Mouse (Mus musculus) kidney, embryonic 16.5 days (tissue): ENCODE data around the gene Crtac1. TPM values are rescaled to one million over a fixed set of nuclear protein-coding genes. Genes with fewer than 3 reads are reported as not detected.

Experiments
- ATAC-seq: fragments of 200-750 bp; cut with Nextera tagmentation; 2 replicates; pipeline ENCODE4 v1.8.0; 2017; ENCODE audit warnings: moderate TSS enrichment; ENCODE audit not compliant: low FRiP score, low TSS enrichment
- H3K27ac ChIP-seq: fragments of 300-500 bp; sonication (generic); 2 replicates; pipeline ENCODE4 v1.5.1; 2014; ENCODE audit warnings: low read length
- H3K27me3 ChIP-seq: fragments of 300-500 bp; sonication (generic); 2 replicates; pipeline ENCODE4 v1.6.1; 2014; ENCODE audit warnings: low read length, control low read depth, mixed read lengths; ENCODE audit not compliant: insufficient read depth
- H3K36me3 ChIP-seq: fragments of 300-500 bp; sonication (generic); 2 replicates; pipeline ENCODE4 v1.6.1; 2014; ENCODE audit warnings: low read length, control low read depth, mixed read lengths; ENCODE audit not compliant: insufficient read depth
- H3K4me1 ChIP-seq: fragments of 300-500 bp; sonication (generic); 2 replicates; pipeline ENCODE4 v1.6.1; 2014; ENCODE audit warnings: low read length, control low read depth, mixed read lengths; ENCODE audit not compliant: insufficient read depth
- H3K4me2 ChIP-seq: fragments of 300-500 bp; sonication (generic); replicated peaks from 2 replicates; pipeline ENCODE4 v1.6.1; 2014; ENCODE audit warnings: low read depth, low read length
- H3K4me3 ChIP-seq: fragments of 300-500 bp; sonication (generic); 2 replicates; pipeline ENCODE4 v1.5.1; 2014; ENCODE audit warnings: mild to moderate bottlenecking, low read length
- H3K9ac ChIP-seq: fragments of 300-500 bp; sonication (generic); replicated peaks from 2 replicates; pipeline ENCODE4 v1.6.1; 2014; ENCODE audit warnings: low read length
- H3K9me3 ChIP-seq: fragments of 300-500 bp; sonication (generic); 2 replicates; pipeline ENCODE4 v1.6.1; 2016; ENCODE audit warnings: low read length, control low read depth
- WGBS: fragments of 180-500 bp; shearing (Covaris S2); extraction: QIAGEN DNeasy Blood & Tissue Kit; methylation state at CpG from one replicate; pipeline ENCODE4 v1.1.7; 2014; 5-methylcytosine and 5-hydroxymethylcytosine counted together
- polyA plus RNA-seq: library from polyadenylated mRNA; unstranded; fragments of >200 nt; fragmentation: Nextera tagmentation; extraction: Ambion mirVana; gene quantifications from 2 replicates; pipeline ENCODE4 v1.2.1, GENCODE M21; 2015

Crtac1 gene
- polyA plus RNA-seq, 1 experiment from 2014 or later: 6.0 TPM

DNA sequence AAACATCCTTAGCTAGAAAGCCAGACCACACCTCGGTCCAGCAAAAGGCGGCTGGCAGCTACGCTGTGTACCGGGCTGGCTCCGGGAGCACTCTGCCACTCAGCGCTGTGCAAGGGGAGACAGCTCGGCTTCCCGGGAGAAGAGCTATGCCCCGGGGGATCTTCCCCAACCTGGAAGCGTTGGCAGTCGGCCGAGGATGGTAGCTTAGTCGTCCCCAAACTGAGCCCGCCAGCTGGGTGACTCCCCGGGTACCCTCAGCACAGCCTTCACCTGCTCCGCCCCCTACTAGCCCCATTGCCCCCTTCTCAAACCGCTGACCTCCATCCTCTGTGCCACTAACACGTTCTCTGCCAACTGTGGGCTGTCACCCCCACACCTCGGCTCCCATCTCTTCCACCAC is 602 bp downstream of the Crtac1 start:
- Histone ChIP-seq H3K4me3 (peak overlapping the region; percentile 61), H3K9me3 (no peaks in the 10 kb centered on the region), H3K4me2 (peak overlapping the region; percentile 96), H3K4me1 (peaks cover 12% of the 10 kb centered on the region), H3K9ac (0 out of 2 replicates have a peak overlapping the region, but pooled peaks have one; percentile 44), H3K27ac (no peak overlapping the region), H3K36me3 (no peaks in the 10 kb centered on the region), H3K27me3 (peaks cover 65% of the 10 kb centered on the region)
- 0% methylated on average over 19 of the region's 19 CpGs for WGBS
- ATAC-seq: 0 out of 2 replicates have a peak, but pooled peaks have one; percentile 6

DNA sequence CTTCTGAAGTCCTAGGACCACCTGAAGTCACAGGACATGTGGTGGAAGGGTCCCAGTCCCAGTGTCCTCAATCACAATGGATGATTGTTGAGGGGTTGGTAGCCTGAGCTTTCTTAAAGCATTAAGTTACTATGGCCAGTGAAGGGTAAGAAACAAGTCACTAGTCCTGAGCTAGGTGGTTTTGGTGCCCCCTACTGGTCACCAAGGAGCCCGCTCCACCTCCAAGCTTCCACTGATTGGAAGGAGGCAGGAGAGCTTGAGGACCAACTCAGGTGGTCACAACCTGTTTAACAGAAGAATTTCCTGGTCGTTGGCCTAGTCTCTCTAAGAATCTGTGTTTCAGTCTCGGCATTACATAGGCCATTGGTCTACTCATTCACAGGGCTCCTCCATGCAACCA is 2.2 kb downstream of the Crtac1 start:
- H3K4me1 ChIP-seq: peaks cover 12% of the 10 kb centered on the region
- no peak overlapping the region for H3K9ac ChIP-seq
- no peak overlapping the region for H3K4me3 ChIP-seq
- WGBS: 18% methylated on average over 3 of the region's 3 CpGs
- no peak for ATAC-seq
- H3K4me2 ChIP-seq: no peak overlapping the region
- peaks cover 52% of the 10 kb centered on the region for H3K27me3 ChIP-seq
- H3K9me3 ChIP-seq: no peaks in the 10 kb centered on the region
- H3K36me3 ChIP-seq: no peaks in the 10 kb centered on the region
- H3K27ac ChIP-seq: no peak overlapping the region

DNA sequence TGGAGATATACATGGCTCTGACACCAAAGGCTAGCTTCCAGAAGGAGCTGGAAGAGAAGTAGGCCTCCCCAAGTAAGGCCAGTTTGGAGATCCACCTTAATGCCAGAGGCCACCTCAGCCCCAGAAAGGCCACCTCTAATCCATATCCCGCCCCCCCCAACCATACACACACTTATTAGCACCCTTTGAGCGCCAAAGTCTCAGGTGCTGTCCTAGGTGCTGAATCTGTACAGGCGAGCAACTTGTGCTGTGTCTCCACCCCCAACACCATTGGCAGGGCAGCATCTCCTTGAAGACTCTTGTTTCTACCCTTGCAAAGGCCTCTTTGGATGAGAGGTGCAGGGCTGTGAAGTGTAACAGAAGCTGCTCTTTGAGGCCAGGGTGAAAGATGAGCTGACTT is 6.4 kb downstream of the Crtac1 start:
- H3K36me3 ChIP-seq: no peaks in the 10 kb centered on the region
- ATAC-seq: no peak
- 2% methylated on average over 3 of the region's 3 CpGs for WGBS
- no peak overlapping the region for H3K9ac ChIP-seq
- H3K9me3 ChIP-seq: no peaks in the 10 kb centered on the region
- H3K27me3 ChIP-seq: peaks cover 13% of the 10 kb centered on the region; the same call in 1 of the 2 replicates
- H3K4me3 ChIP-seq: no peak overlapping the region
- H3K4me2 ChIP-seq: no peak overlapping the region
- H3K27ac ChIP-seq: no peak overlapping the region
- no peaks in the 10 kb centered on the region for H3K4me1 ChIP-seq

DNA sequence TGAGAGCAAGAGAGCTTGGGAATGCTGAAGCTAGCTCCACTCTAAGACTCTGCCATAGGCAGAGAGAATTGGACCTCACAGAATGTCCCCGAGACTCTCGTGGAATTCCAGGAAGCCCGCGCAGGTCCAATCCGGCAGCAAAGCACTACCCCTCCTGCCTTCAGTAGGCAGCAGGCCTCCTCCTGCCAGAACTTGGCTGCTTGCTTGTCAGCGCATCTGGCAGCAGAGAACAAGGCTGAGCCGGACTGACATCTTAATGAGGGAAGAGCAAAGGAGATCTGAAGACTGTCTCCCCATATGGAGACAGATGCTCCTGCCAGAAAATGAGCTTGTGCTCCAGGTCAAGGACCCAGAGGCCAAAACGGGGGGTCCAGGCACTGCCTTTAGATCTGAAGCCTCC is 16.5 kb downstream of the Crtac1 start:
- Histone ChIP-seq H3K4me1 (no peaks in the 10 kb centered on the region), H3K27ac (no peak overlapping the region), H3K36me3 (no peaks in the 10 kb centered on the region), H3K27me3 (0 out of 2 replicates have a peak, but pooled peaks cover under 1% of the 10 kb centered on the region), H3K9ac (no peak overlapping the region), H3K4me2 (no peak overlapping the region), H3K4me3 (no peak overlapping the region), H3K9me3 (no peaks in the 10 kb centered on the region)
- no peak for ATAC-seq
- WGBS: 70% methylated on average over 8 of the region's 8 CpGs

DNA sequence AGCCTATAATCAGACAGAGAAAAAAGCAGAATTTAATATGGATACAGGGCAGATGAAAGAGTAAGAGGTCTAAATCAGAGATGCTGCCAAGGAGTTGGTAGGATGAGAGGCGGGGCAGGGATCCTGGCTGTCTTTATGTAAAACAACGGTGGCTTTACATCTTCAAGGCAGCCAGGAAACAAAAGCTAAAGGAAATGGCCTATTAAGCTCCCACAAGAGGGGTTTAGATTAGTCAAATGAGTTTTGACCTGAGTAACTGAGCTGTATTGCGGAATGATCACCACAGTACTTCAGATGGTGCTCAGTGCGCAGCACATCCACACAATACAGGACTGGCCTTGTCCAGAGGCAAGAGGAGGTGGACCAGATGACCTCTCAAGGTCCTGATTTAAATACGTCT is 21.7 kb downstream of the Crtac1 start:
- H3K27me3 ChIP-seq: peaks cover 13% of the 10 kb centered on the region; the same call in 1 of the 2 replicates
- H3K9me3 ChIP-seq: no peaks in the 10 kb centered on the region
- no peak overlapping the region for H3K4me2 ChIP-seq
- no peak overlapping the region for H3K27ac ChIP-seq
- no peaks in the 10 kb centered on the region for H3K36me3 ChIP-seq
- no peak overlapping the region for H3K4me3 ChIP-seq
- no peak for ATAC-seq
- H3K9ac ChIP-seq: no peak overlapping the region
- WGBS: 50% methylated on average over 5 of the region's 5 CpGs
- no peaks in the 10 kb centered on the region for H3K4me1 ChIP-seq

DNA sequence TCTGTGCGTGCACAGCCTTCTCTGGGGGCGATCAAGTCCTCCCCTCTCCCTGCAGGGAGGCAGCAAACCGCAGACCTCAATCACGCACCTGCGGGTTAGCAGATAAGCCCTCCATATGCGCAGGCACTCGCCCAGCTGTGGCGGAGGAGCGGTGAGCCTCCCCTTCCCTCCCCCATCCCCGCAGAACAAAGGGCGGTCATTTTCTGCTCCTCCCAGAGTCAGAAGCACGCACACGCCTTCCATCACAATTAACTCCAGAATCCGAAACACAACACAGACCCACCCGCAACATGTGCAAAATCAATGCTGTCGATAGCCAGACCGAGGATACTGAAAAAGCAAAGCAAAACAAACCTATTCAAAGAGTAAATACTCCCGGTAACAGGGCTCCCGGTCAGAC is 22.4 kb downstream of the Crtac1 start:
- H3K9ac ChIP-seq: no peak overlapping the region
- WGBS: 3% methylated on average over 19 of the region's 19 CpGs
- no peaks in the 10 kb centered on the region for H3K9me3 ChIP-seq
- H3K4me3 ChIP-seq: no peak overlapping the region
- ATAC-seq: no peak
- no peaks in the 10 kb centered on the region for H3K36me3 ChIP-seq
- no peaks in the 10 kb centered on the region for H3K4me1 ChIP-seq
- H3K4me2 ChIP-seq: no peak overlapping the region; the same call in 1 of the 2 replicates
- no peak overlapping the region for H3K27ac ChIP-seq
- peaks cover 13% of the 10 kb centered on the region; the same call in 1 of the 2 replicates for H3K27me3 ChIP-seq

DNA sequence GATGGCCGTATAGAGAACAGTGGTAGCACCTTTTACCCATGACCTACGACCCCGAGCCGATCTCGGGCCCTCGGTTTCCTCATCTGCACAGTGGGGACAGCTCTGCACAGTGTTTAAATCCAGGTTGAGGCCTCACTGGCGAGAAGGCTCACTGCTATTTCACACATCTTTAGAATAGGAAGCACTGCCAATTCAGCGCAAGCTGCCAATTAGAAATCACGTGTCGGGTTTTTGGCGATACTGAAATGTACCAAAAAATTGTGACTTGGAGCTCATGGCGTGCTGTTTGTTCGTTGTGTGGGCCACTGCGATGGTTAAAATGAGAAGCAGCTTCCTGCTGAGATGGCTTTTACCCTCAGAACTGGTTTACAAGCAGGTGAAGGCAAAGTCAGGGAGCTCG is 27.2 kb downstream of the Crtac1 start:
- H3K4me3 ChIP-seq: no peak overlapping the region
- no peaks in the 10 kb centered on the region for H3K4me1 ChIP-seq
- no peak overlapping the region for H3K4me2 ChIP-seq
- no peak overlapping the region for H3K27ac ChIP-seq
- peaks cover 7% of the 10 kb centered on the region; the same call in 1 of the 2 replicates for H3K27me3 ChIP-seq
- ATAC-seq: no peak
- H3K9ac ChIP-seq: no peak overlapping the region
- H3K9me3 ChIP-seq: no peaks in the 10 kb centered on the region
- 88% methylated on average over 15 of the region's 15 CpGs for WGBS
- H3K36me3 ChIP-seq: no peaks in the 10 kb centered on the region

DNA sequence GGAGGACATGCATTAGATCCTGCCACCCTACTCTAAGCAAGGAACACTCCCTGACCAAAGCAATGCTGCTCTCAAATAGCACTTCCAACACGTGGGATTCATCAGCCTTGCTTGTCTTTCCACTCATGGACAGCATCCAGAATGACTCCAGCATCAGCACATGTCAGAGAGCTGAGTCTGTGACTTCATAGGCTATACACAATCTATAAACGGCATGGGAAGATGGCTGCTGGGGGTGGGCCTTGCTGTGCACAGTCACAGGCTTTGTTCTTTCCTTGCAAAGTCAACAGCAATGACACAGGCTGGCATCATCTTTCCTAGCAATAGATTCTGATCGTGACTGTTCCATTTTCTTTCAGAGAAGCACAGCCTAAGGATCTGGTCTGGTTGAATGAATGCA is 31.6 kb downstream of the Crtac1 start:
- Histone ChIP-seq H3K27ac (no peak overlapping the region), H3K27me3 (no peaks in the 10 kb centered on the region), H3K9ac (no peak overlapping the region), H3K4me1 (no peaks in the 10 kb centered on the region), H3K4me3 (no peak overlapping the region), H3K9me3 (no peaks in the 10 kb centered on the region), H3K36me3 (no peaks in the 10 kb centered on the region), H3K4me2 (no peak overlapping the region)
- 67% methylated on average over 3 of the region's 3 CpGs for WGBS
- ATAC-seq: no peak

DNA sequence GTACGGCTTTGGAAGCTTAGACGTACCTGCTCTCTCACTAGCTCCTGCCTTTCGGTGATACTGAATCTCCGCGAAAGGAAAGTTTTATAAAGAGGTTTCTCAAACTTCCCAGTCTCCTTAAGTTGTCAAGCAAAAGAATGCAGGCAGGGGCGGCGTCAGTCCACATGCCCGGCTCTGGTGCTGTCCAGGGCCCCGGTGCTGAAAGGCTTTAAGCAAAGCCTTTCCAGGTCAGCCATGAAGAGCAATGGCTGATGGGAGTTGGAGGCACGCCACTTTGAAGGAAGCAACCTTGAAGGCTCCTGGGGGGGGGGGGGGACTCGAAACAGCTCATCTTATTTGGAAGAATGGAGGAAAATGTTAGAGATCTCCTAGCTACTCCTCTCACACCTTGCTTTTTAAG is 34.3 kb downstream of the Crtac1 start:
- no peaks in the 10 kb centered on the region for H3K27me3 ChIP-seq
- ATAC-seq: no peak
- H3K9ac ChIP-seq: no peak overlapping the region
- no peak overlapping the region for H3K27ac ChIP-seq
- H3K36me3 ChIP-seq: no peaks in the 10 kb centered on the region
- no peaks in the 10 kb centered on the region for H3K4me1 ChIP-seq
- H3K4me2 ChIP-seq: no peak overlapping the region
- no peaks in the 10 kb centered on the region for H3K9me3 ChIP-seq
- WGBS: 17% methylated on average over 11 of the region's 11 CpGs
- no peak overlapping the region for H3K4me3 ChIP-seq

DNA sequence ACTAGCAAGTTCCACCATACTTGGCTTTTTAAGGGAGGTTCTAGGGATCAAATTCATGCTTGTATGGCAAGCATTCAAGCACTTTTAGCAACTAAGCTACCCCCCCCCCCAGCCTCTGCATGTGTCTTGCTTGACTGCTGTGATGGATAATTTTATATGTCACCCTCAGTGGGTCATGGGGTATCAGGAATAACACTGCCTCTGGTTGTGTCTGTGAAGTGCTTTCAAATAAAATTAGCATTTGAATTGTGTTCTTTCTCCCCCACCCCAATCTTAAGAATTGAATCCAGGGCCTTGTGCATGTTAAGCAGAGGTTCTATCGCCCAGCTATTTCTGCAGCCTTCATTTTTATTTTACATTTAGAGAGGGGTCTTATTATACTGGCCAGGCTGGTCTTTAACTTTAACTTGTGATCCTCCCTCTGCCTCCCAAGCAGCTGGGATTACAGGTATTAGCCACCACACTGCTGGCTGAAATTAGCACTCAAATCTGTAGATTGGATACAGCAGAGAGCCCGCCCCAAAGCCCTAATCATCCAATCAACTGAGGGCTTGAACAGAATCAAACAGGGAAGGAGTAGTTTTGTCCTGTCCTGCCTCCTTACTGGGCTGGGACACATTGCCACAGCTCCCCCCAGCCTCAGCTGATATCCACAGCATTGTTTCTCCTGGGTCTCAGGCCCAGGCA is 36.6 kb downstream of the Crtac1 start:
- Histone ChIP-seq H3K9me3 (no peaks in the 10 kb centered on the region), H3K4me1 (no peaks in the 10 kb centered on the region), H3K4me2 (no peak overlapping the region), H3K9ac (no peak overlapping the region), H3K27me3 (no peaks in the 10 kb centered on the region), H3K36me3 (no peaks in the 10 kb centered on the region), H3K4me3 (no peak overlapping the region), H3K27ac (no peak overlapping the region)
- ATAC-seq: no peak
- 74% methylated on average over 2 of the region's 2 CpGs for WGBS
